Mouse (Mus musculus): ENCODE data around the gene Grtp1.

Grtp1 gene

GRCm38 (mm10) chr8:13170510-13170909 is 29.9 kb downstream of the Grtp1 start:
- no peak for DNase-seq

GRCm38 (mm10) chr8:13164361-13164760 is 36.1 kb downstream of the Grtp1 start:
- no peak for DNase-seq

GRCm38 (mm10) chr8:13163563-13163962 is 36.9 kb downstream of the Grtp1 start:
- no peak for DNase-seq

GRCm38 (mm10) chr8:13162098-13162497 is 38.3 kb downstream of the Grtp1 start:
- no peak for DNase-seq

GRCm38 (mm10) chr8:13160691-13161090 is 39.7 kb downstream of the Grtp1 start:
- DNase-seq: no peak

GRCm38 (mm10) chr8:13159377-13159881 is 41.0 kb downstream of the Grtp1 start:
- DNase-seq: no peak

GRCm38 (mm10) chr8:13158718-13159376 is 41.6 kb downstream of the Grtp1 start, which contains the start of gene Lamp1:
TSS of gene Lamp1 (plus strand) at chr8:13159161.
- DNase-seq: peak; percentile 98

- no peak for DNase-seq
Observed at GRCm38 (mm10) chr8:13156327-13157097, 43.9 kb downstream of the Grtp1 start.

GRCm38 (mm10) chr8:13155358-13155757 is 45.1 kb downstream of the Grtp1 start:
- DNase-seq: no peak

GRCm38 (mm10) chr8:13154099-13154498 is 46.3 kb downstream of the Grtp1 start:
- no peak for DNase-seq

GRCm38 (mm10) chr8:13150929-13151328 is 49.5 kb downstream of the Grtp1 start:
- DNase-seq: no peak

- no peak for DNase-seq
Observed at GRCm38 (mm10) chr8:13149866-13150265, 50.6 kb downstream of the Grtp1 start.

GRCm38 (mm10) chr8:13149287-13149686 is 51.1 kb downstream of the Grtp1 start:
- DNase-seq: no peak

- no peak for DNase-seq
Observed at GRCm38 (mm10) chr8:13148476-13148875, 51.9 kb downstream of the Grtp1 start.

GRCm38 (mm10) chr8:13141681-13142080 is 58.7 kb downstream of the Grtp1 start:
- no peak for DNase-seq

GRCm38 (mm10) chr8:13139641-13140182 is 60.7 kb downstream of the Grtp1 start:
- no peak for DNase-seq

GRCm38 (mm10) chr8:13132220-13132619 is 68.2 kb downstream of the Grtp1 start:
- DNase-seq: peak; percentile 72 to 73

GRCm38 (mm10) chr8:13124897-13125296 is 75.5 kb downstream of the Grtp1 start:
- DNase-seq: no peak

- DNase-seq: no peak
Observed at GRCm38 (mm10) chr8:13122887-13123421, 77.5 kb downstream of the Grtp1 start.

Data from B cell, adult 2 months (primary cell).